Mouse (Mus musculus): ENCODE data around the gene Eif2s2.

DNA sequence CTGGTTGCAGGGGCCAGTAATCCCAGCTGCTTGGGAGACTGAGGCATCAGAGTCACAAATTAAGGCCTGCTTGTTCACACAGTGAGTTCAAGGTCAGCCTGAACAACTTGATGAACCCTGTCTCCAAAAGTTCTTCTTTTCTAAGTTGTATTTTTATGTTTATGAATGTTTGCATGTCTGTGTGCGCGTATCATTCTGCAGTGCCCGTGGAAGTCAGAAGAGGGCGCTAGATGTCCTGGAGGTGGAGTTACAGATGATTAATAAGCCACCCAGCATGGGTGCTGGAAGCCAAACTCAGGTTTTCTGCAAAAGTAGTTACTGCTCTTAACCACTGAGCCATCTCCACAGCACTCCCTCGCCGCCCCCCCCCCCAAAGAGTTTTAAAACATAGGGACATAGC lies 17.1 kb upstream of the Eif2s2 start:
- TF ChIP-seq CTCF (conservative IDR thresholded peaks at IDR 0.05 in 1 of 2, IDR thresholded peaks at IDR 0.05 in 1 of 2; ENCODE audit: low read depth in 2 of 2, low read length in 2 of 2) (peak; percentile 25 to 37; a peak in 2 of 4 replicates), EP300 (IDR thresholded peaks at IDR 0.05; ENCODE audit: low read length) (no peak), POLR2A (IDR thresholded peaks at IDR 0.05; ENCODE audit: low read depth, low read length) (no peak), BHLHE40 (IDR thresholded peaks at IDR 0.05; ENCODE audit: low read depth, low read length) (no peak)
